Mouse (Mus musculus) stomach, embryonic 14.5 days (tissue): ENCODE measurements at regions not wholly inside any gene's neighbourhood (a gene's known extent, or its start where the extent isn't known, plus 50 kb on each side); places are given as distances from the start of the nearest gene placed in this dataset.
A peak's percentile ranks its signal among the peaks of the same experiment; 100 is the strongest.

ENCODE experiments used
- ATAC-seq: fragments of 200-750 bp; cut with Nextera tagmentation; 2 replicates; pipeline ENCODE4 v1.8.0; 2017; ENCODE audit warnings: low read depth, moderate TSS enrichment; ENCODE audit not compliant: insufficient number of reproducible peaks, insufficient read depth, low FRiP score
- H3K27ac ChIP-seq: fragments of 300-500 bp; sonication (generic); 2 replicates; pipeline ENCODE4 v1.5.1; 2014; ENCODE audit warnings: mild to moderate bottlenecking, low read length, moderate library complexity, mixed read lengths
- H3K27me3 ChIP-seq: fragments of 300-500 bp; sonication (generic); 2 replicates; pipeline ENCODE4 v1.6.1; 2014; ENCODE audit warnings: low read length, control low read depth, mixed read lengths; ENCODE audit not compliant: control insufficient read depth, insufficient read depth
- H3K36me3 ChIP-seq: fragments of 300-500 bp; sonication (generic); 2 replicates; pipeline ENCODE4 v1.6.1; 2014; ENCODE audit warnings: mild to moderate bottlenecking, control low read depth, low read length, moderate library complexity, mixed read lengths; ENCODE audit not compliant: control insufficient read depth, insufficient read depth
- H3K4me1 ChIP-seq: fragments of 300-500 bp; sonication (generic); 2 replicates; pipeline ENCODE4 v1.6.1; 2014; ENCODE audit warnings: low read length, control low read depth, mixed read lengths; ENCODE audit not compliant: control insufficient read depth, insufficient read depth
- H3K4me2 ChIP-seq: fragments of 300-500 bp; sonication (generic); replicated peaks from 2 replicates; pipeline ENCODE4 v1.6.1; 2014; ENCODE audit warnings: low read depth, low read length, control low read depth
- H3K4me3 ChIP-seq: fragments of 300-500 bp; sonication (generic); 2 replicates; pipeline ENCODE4 v1.5.1; 2014; ENCODE audit warnings: low read depth, low read length, control low read depth
- H3K9ac ChIP-seq: fragments of 300-500 bp; sonication (generic); replicated peaks from 2 replicates; pipeline ENCODE4 v1.6.1; 2014; ENCODE audit warnings: low read depth, mild to moderate bottlenecking, control low read depth, low read length, moderate library complexity, mixed read lengths
- H3K9me3 ChIP-seq: fragments of 300-500 bp; sonication (generic); 2 replicates; pipeline ENCODE4 v1.6.1; 2016; ENCODE audit warnings: low read depth, low read length, control low read depth; ENCODE audit not compliant: control insufficient read depth
- WGBS: fragments of 180-500 bp; shearing (Covaris S2); extraction: QIAGEN DNeasy Blood & Tissue Kit; methylation state at CpG from one replicate; pipeline ENCODE4 v1.1.7; 2014; 5-methylcytosine and 5-hydroxymethylcytosine counted together

DNA sequence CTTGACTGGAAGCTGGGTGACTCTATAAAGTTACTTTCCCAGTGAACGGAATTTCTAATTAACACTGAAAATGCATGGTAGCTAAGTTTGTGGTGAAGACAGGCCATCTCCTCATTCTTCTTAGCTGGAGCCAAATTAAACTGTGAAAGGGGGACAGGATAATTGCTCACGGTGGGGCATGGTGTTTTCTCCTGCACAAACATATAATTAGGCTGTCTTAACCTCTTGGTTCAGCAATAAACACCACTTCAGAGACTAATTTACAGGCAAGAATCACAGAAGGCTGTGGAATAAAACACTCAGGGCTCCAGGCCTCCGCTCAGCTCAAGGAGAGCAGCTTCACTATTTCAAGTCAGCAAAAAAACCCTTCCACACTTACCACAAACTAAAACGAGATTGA lies 261.9 kb upstream of the Nt5e start:
- no peak overlapping the region for H3K4me3 ChIP-seq
- H3K27ac ChIP-seq: no peak overlapping the region
- H3K9me3 ChIP-seq: no peaks in the 10 kb centered on the region
- H3K27me3 ChIP-seq: no peaks in the 10 kb centered on the region
- H3K4me2 ChIP-seq: no peak overlapping the region
- no peaks in the 10 kb centered on the region for H3K4me1 ChIP-seq
- no peak for ATAC-seq
- WGBS: 73% methylated on average over 4 of the region's 4 CpGs
- H3K9ac ChIP-seq: no peak overlapping the region
- H3K36me3 ChIP-seq: no peaks in the 10 kb centered on the region

DNA sequence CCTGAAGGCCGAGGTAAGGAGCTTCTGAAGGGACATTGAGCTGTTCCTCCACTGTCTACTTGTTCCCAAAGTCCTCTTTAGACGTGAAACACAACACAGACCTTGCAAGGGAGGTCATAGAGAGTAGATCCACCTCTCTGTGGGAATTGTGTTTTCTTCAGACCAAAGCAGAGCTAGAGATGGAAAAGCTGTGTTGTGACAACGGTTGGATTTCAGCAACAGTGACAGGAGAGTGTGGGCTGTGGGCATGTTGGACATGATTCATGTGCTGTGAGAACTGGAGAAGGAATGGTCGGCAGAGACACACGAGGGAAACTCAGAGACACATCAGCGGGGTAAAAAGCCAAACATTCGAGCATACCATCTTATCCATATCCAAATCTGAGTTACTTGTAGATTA lies 261.2 kb upstream of the Nt5e start:
- H3K4me1 ChIP-seq: no peaks in the 10 kb centered on the region
- no peak overlapping the region for H3K9ac ChIP-seq
- ATAC-seq: no peak
- H3K4me2 ChIP-seq: no peak overlapping the region
- H3K36me3 ChIP-seq: no peaks in the 10 kb centered on the region
- no peak overlapping the region for H3K27ac ChIP-seq
- no peaks in the 10 kb centered on the region for H3K9me3 ChIP-seq
- WGBS: 78% methylated on average over 7 of the region's 7 CpGs
- no peaks in the 10 kb centered on the region for H3K27me3 ChIP-seq
- no peak overlapping the region for H3K4me3 ChIP-seq

DNA sequence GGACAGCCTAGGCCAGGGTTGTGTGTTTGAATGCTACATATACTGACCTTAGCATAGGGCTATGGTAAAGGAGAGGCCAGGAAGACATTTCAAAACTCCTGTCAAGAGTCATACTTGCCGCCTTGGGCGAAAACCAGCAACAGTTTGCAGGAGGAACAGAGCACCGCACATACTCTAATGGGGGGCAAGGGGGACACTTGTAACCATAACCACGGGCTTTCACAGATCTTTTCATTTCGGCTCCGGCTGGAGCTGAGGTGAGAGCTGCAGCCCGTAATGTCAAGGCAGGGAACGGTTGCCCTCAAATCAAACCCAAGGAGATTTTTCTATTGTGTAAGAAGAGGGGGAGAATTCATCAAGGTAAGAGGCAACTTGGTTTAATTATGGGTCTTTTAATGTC lies 258.7 kb upstream of the Nt5e start:
- Histone ChIP-seq H3K36me3 (no peaks in the 10 kb centered on the region), H3K4me2 (no peak overlapping the region), H3K9me3 (no peaks in the 10 kb centered on the region), H3K9ac (no peak overlapping the region), H3K4me1 (no peaks in the 10 kb centered on the region), H3K27ac (no peak overlapping the region), H3K4me3 (no peak overlapping the region), H3K27me3 (no peaks in the 10 kb centered on the region)
- no peak for ATAC-seq
- 91% methylated on average over 8 of the region's 8 CpGs for WGBS

DNA sequence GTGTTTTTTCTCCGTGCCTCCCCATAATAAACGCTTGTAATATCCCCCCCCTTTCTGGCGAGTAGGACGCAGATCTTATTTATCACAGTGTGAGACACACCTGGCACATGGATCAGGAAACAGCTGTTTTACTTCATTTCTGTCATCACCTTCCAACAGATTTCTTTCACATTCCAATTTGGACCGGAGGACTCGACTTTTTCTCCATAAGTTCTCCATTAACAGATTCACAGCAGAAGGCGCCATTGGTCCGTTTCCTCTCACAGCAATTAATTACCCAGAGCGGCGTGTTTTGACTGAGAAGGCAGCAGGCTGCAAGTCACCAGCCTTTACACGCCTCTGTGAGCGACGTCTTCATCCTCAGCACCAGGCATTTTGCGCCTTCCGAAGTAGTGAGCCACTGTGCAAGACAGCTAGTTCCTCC lies 258.1 kb upstream of the Nt5e start:
- H3K4me2 ChIP-seq: peak overlapping the region; percentile 23; the same call in 1 of the 2 replicates
- no peaks in the 10 kb centered on the region for H3K36me3 ChIP-seq
- WGBS: 37% methylated on average over 15 of the region's 15 CpGs
- no peak overlapping the region for H3K27ac ChIP-seq
- no peaks in the 10 kb centered on the region for H3K9me3 ChIP-seq
- no peaks in the 10 kb centered on the region for H3K27me3 ChIP-seq
- no peaks in the 10 kb centered on the region for H3K4me1 ChIP-seq
- no peak overlapping the region for H3K9ac ChIP-seq
- no peak overlapping the region for H3K4me3 ChIP-seq
- ATAC-seq: no peak

DNA sequence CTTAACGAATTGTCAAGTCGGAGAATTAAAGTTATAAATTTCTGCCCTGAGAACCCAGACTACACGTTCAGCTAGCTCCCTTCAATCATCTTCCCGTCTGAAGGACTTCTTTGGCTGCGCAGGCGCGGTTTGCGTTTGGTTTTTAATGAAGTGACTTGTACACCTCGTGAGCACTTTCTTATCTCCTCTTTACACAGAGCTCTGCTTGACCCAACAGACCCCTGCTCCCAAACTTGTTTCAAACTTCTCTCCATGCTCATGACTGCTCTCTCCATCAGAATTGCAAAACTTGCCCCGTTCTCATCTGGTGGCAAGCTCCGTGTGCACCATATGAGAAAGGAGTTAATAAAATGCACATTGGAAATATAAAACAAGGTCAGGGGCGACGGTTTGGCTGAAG lies 257.2 kb upstream of the Nt5e start:
- Histone ChIP-seq H3K27me3 (no peaks in the 10 kb centered on the region), H3K9me3 (no peaks in the 10 kb centered on the region), H3K4me1 (no peaks in the 10 kb centered on the region), H3K27ac (no peak overlapping the region), H3K4me2 (no peak overlapping the region), H3K36me3 (no peaks in the 10 kb centered on the region), H3K9ac (no peak overlapping the region), H3K4me3 (no peak overlapping the region)
- ATAC-seq: no peak
- 69% methylated on average over 13 of the region's 13 CpGs for WGBS

DNA sequence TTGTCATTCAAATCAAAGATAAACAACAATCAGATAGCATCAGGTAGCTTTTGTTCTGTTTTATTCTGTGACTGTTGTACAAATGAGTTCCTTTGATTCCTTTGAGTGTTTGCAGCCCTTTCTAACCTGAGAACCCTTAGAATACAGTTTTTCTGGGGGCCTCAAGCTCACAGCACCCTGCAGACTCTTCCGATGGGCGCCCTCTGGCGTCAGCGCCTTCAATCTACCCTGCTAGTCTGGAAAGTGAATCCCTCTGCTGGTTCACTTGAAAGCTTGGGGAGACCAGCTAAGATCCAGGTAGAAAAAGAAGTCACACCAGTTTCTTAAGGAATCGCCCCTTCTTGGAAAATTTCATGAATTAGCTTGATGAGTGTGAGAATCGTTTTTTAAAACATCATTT lies 253.8 kb upstream of the Nt5e start:
- ATAC-seq: no peak

DNA sequence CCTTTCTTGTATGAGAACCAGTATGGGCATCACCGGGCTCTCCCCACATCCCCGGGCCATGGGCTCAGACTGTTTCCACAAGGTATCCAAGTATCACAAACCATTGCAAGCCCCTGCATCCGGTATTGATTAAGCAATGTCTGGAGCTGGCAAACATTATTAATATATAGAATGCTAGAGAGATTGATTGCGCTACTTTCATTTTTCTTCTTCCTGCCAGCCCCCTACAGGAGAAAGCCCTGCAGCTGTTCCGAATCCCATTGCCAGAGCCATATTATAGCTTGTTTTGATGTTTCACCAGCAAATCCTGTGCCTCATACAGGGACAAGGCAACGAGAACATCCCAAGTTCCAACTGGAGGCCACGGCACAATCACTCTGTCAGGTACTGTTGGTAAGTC lies 253.4 kb upstream of the Nt5e start:
- Histone ChIP-seq H3K9ac (no peak overlapping the region), H3K4me2 (no peak overlapping the region), H3K4me3 (no peak overlapping the region), H3K27me3 (no peaks in the 10 kb centered on the region), H3K9me3 (no peaks in the 10 kb centered on the region), H3K36me3 (no peaks in the 10 kb centered on the region), H3K4me1 (no peaks in the 10 kb centered on the region), H3K27ac (no peak overlapping the region)
- WGBS: 81% methylated on average over 7 of the region's 7 CpGs
- no peak for ATAC-seq

More for the DNA sequence above, 253.8 kb upstream of the Nt5e start:
- 19% methylated on average over 6 of the region's 6 CpGs for WGBS
- Histone ChIP-seq H3K36me3 (no peaks in the 10 kb centered on the region), H3K4me2 (no peak overlapping the region), H3K9me3 (no peaks in the 10 kb centered on the region), H3K27me3 (no peaks in the 10 kb centered on the region), H3K4me3 (no peak overlapping the region), H3K4me1 (no peaks in the 10 kb centered on the region), H3K9ac (no peak overlapping the region), H3K27ac (no peak overlapping the region)

DNA sequence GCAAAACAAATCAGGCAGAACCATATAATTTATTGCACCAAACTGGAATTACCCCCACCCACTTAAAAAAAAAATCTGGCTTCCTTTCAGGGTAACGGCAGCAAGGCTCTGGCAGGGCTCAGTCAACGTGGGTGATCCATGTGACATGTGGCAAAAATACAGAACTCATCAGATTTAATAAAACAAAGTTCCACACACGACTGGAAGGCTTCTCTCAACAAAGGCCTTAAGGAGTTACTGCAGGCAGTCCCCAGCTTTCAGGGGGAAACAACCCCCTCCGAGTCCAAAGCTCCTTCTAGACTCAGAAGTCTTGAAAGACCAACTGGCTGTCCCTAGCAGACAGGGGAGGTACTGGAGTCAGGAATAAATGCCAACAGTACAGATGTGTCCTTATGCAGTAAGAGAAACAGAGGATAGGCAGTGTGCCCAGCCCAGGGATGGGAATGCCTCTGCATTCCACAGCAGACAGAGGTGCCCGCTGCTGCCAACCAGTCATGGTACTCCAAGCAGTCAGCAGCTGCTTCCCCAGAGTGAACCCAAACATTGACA lies 244.0 kb upstream of the Nt5e start:
- no peak overlapping the region for H3K27ac ChIP-seq
- no peak overlapping the region for H3K4me3 ChIP-seq
- ATAC-seq: no peak
- H3K27me3 ChIP-seq: no peaks in the 10 kb centered on the region
- 52% methylated on average over 5 of the region's 5 CpGs for WGBS
- H3K4me2 ChIP-seq: no peak overlapping the region
- H3K36me3 ChIP-seq: no peaks in the 10 kb centered on the region
- no peak overlapping the region for H3K9ac ChIP-seq
- H3K4me1 ChIP-seq: no peaks in the 10 kb centered on the region
- H3K9me3 ChIP-seq: no peaks in the 10 kb centered on the region

DNA sequence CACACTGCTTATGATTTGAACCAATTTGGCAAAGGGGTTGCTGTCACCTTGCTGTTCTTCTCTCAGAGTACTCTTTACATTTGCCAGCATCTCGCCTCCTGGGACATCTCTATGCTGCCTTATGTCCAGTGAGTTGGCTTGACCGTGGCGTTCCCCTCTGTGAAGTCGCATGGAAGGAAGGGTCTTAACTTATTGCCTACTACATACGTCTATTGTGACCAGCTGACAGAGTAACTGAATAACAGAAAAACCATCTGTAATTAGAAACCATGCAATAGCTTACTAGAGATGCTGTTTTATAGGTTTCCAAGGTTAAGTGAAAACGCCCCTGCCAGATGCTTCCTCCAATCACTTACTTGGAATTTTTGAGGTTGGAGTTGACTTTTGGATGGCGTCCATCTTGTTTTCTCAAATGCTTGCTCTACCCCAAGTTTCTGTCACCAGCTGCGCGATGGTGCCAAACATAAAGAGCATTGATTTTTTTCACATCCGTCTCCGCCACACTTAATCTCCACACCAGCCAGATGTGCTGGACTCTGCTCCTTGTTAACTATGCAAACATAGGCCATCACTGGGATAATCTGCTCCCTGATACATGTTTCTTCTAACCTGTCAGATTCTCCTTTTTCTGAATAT lies 241.7 kb upstream of the Nt5e start:
- Histone ChIP-seq H3K9me3 (no peaks in the 10 kb centered on the region), H3K27me3 (no peaks in the 10 kb centered on the region), H3K4me1 (no peaks in the 10 kb centered on the region), H3K36me3 (no peaks in the 10 kb centered on the region), H3K27ac (no peak overlapping the region), H3K4me2 (no peak overlapping the region), H3K9ac (no peak overlapping the region), H3K4me3 (no peak overlapping the region)
- 87% methylated on average over 11 of the region's 11 CpGs for WGBS
- ATAC-seq: no peak
